Mouse (Mus musculus): ENCODE measurements around the gene Gm11077. TPM values are rescaled to one million over a fixed set of nuclear protein-coding genes. Genes with fewer than 3 reads are reported as not detected.

The Gm11077 gene
- total and polyA plus RNA-seq, 2 experiments from 2014 or later, result not detected

DNA sequence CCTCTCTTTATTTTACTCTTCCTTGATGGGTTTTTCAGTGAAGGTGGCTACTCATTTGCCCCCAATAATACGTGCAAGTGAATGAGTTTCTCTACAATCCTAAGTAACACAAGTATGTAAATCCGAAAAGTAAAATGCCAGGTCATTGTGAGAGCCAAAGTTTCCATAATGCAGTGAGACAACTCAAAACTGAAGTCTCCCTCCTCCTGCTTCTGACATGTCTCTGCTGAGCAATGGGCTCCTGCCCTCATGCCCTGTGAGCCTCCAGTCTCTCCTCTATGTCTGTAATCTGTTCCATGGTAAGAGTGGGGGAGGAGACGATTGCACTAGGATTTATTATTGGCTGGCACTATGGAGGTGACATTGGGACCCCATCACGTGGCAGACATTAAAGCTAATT is 71.5 kb downstream of the Gm11077 start:
- Histone ChIP-seq H3K9me3 (ENCODE audit: low read length) (no peaks in the 10 kb centered on the region), H3K4me3 (ENCODE audit: low read depth, low read length) (no peak overlapping the region), H3K36me3 (ENCODE audit: insufficient read depth) (no peaks in the 10 kb centered on the region), H3K9ac (no peak overlapping the region), H3K4me2 (ENCODE audit: low read depth) (no peak overlapping the region), H3K27ac (ENCODE audit: low read depth, low read length) (no peak overlapping the region), H3K27me3 (ENCODE audit: insufficient read depth, low read length) (no peaks in the 10 kb centered on the region), H3K4me1 (ENCODE audit: insufficient read depth) (no peaks in the 10 kb centered on the region)
- TF ChIP-seq CTCF (IDR thresholded peaks at IDR 0.05; ENCODE audit: low read depth), result no peak
- 86% methylated on average over 4 of the region's 4 CpGs for WGBS
- no peak for DNase-seq
- ATAC-seq, result no peak

Other genes with a start within 250 kb of the Gm11077 start
- 19.5 and 34.6 TPM in 2 replicates for gene Aebp2, start 106.6 kb upstream of the Gm11077 start, total RNA-seq (2014; rRNA removed)
- 2.8 and 4.0 TPM in 2 replicates for gene Aebp2, start 106.6 kb upstream of the Gm11077 start, polyA plus RNA-seq (2015; fragmentation: Nextera tagmentation; extraction: Ambion mirVana)

All from forebrain, postnatal 0 days (tissue).